ENCODE assay signal across 10 mouse cellular contexts in genomic region chr4:120360011-120360521, GRCm38 (mm10). TPM values are rescaled to one million over a fixed set of nuclear protein-coding genes. Genes with fewer than 3 reads are reported as not detected.
DNase-seq lines count a peak whose midpoint lies in the region; ATAC-seq lines count a peak whose summit lies in the region.
"Had no signal": no experiment of that assay in that cellular context is flagged by ENCODE, and none has a peak within 500 bp of the region (broad histone marks: within the 10 kb centered on the region; RNA-seq: fewer than 3 reads in every experiment).

No protein-coding gene starts in this region.

- H3K36me3 ChIP-seq in forebrain, embryonic 12.5 days (replicated peaks) = no peaks in the 10 kb centered on the region
- H3K36me3 ChIP-seq in hindbrain, embryonic 14.5 days (replicated peaks; ENCODE audit: control insufficient read depth, insufficient read depth) = no peaks in the 10 kb centered on the region
- H3K36me3 ChIP-seq in intestine, embryonic 16.5 days (ENCODE audit: control insufficient read depth, insufficient read depth, low read length) = no peaks in the 10 kb centered on the region
- H3K36me3 ChIP-seq: intestine, embryonic 15.5 days; limb, embryonic 12.5 days had no signal

- H3K4me2 ChIP-seq in forebrain, embryonic 12.5 days = no peak overlapping the region; the same call in 1 of the 2 replicates
- no peak overlapping the region for H3K4me2 ChIP-seq in hindbrain, embryonic 14.5 days (replicated peaks)
- H3K4me2 ChIP-seq in intestine, embryonic 16.5 days (ENCODE audit: low read depth, low read length) = no peak overlapping the region
- H3K4me2 ChIP-seq: intestine, embryonic 15.5 days; limb, embryonic 12.5 days; lung, embryonic 14.5 days had no signal

- intact Hi-C loops in left cerebral cortex, postnatal 25 days (cut with DNase I) = no loop called here

- H3K9ac ChIP-seq in forebrain, embryonic 12.5 days = peak overlapping the region; percentile 29; the same call in 1 of the 2 replicates
- peak overlapping the region; percentile 42; the same call in 1 of the 2 replicates for H3K9ac ChIP-seq in hindbrain, embryonic 14.5 days
- H3K9ac ChIP-seq in intestine, embryonic 16.5 days (ENCODE audit: low read depth, low read length) = no peak overlapping the region
- H3K9ac ChIP-seq: intestine, embryonic 15.5 days; limb, embryonic 12.5 days; lung, embryonic 14.5 days had no signal

- H3K4me3 ChIP-seq in forebrain, embryonic 12.5 days (replicated peaks) = no peak overlapping the region
- no peak overlapping the region for H3K4me3 ChIP-seq in hindbrain, embryonic 14.5 days (replicated peaks; ENCODE audit: low read length)
- no peak overlapping the region for H3K4me3 ChIP-seq in intestine, embryonic 16.5 days (ENCODE audit: low read length)
- H3K4me3 ChIP-seq: intestine, embryonic 15.5 days; limb, embryonic 12.5 days had no signal

- no peak for DNase-seq in hindbrain, embryonic 14.5 days (ENCODE audit: low spot score)
- peak; percentile 24 to 44 for DNase-seq in kidney, postnatal 36 days
- peak; percentile 52 for DNase-seq in retina, embryonic 14.5 days (ENCODE audit: low spot score)
- no peak for DNase-seq in urinary bladder, postnatal 10 days (ENCODE audit: low spot score)
- DNase-seq in left cerebral cortex, postnatal 25 days (ENCODE audit: low spot score in 2 of 2) = no peak
- DNase-seq: lung, embryonic 14.5 days had no signal

- peak overlapping the region; percentile 61; the same call in 1 of the 2 replicates for H3K27ac ChIP-seq in forebrain, embryonic 12.5 days
- peak overlapping the region; percentile 76 for H3K27ac ChIP-seq in hindbrain, embryonic 14.5 days
- no peak overlapping the region for H3K27ac ChIP-seq in intestine, embryonic 16.5 days (ENCODE audit: low read length)
- H3K27ac ChIP-seq: intestine, embryonic 15.5 days; limb, embryonic 12.5 days had no signal

- 0 out of 2 replicates have a peak, but pooled peaks cover 8% of the 10 kb centered on the region for H3K27me3 ChIP-seq in forebrain, embryonic 12.5 days
- no peaks in the 10 kb centered on the region for H3K27me3 ChIP-seq in hindbrain, embryonic 14.5 days (ENCODE audit: control insufficient read depth, insufficient read depth, low read length)
- H3K27me3 ChIP-seq in intestine, embryonic 16.5 days (replicated peaks; ENCODE audit: control insufficient read depth, insufficient read depth, low read length) = no peaks in the 10 kb centered on the region

- WGBS in forebrain, embryonic 12.5 days = 3% methylated on average over 8 of the region's 8 CpGs
- WGBS in hindbrain, embryonic 14.5 days = 5% methylated on average over 8 of the region's 8 CpGs
- WGBS in intestine, embryonic 16.5 days = 12% methylated on average over 8 of the region's 8 CpGs

- peaks cover 23% of the 10 kb centered on the region for H3K4me1 ChIP-seq in forebrain, embryonic 12.5 days
- H3K4me1 ChIP-seq in hindbrain, embryonic 14.5 days (replicated peaks; ENCODE audit: control insufficient read depth, insufficient read depth, low read length) = peaks cover 24% of the 10 kb centered on the region
- no peaks in the 10 kb centered on the region for H3K4me1 ChIP-seq in intestine, embryonic 16.5 days (ENCODE audit: control insufficient read depth, insufficient read depth, low read length)
- H3K4me1 ChIP-seq: intestine, embryonic 15.5 days had no signal

- peak; percentile 63; the same call in 1 of the 2 replicates for ATAC-seq in forebrain, embryonic 12.5 days (ENCODE audit: low FRiP score)
- ATAC-seq in hindbrain, embryonic 14.5 days (ENCODE audit: low FRiP score) = peak; percentile 65
- ATAC-seq in intestine, embryonic 16.5 days = no peak
- ATAC-seq: intestine, embryonic 15.5 days had no signal

- H3K9me3 ChIP-seq in forebrain, embryonic 12.5 days = no peaks in the 10 kb centered on the region
- no peaks in the 10 kb centered on the region for H3K9me3 ChIP-seq in hindbrain, embryonic 14.5 days (ENCODE audit: control insufficient read depth, low read length)
- H3K9me3 ChIP-seq in intestine, embryonic 16.5 days (ENCODE audit: control insufficient read depth, low read length) = no peaks in the 10 kb centered on the region
- H3K9me3 ChIP-seq: intestine, embryonic 15.5 days; limb, embryonic 12.5 days had no signal

RNA-seq across cellular contexts. Expression of gene Scmh1, which starts 45.0 kb away (rescaled TPM):
- polyA plus RNA-seq in forebrain, embryonic 12.5 days (2016; fragmentation: Nextera tagmentation; extraction: Ambion mirVana) = 44.6 and 52.7 TPM in 2 replicates
- 73.3 and 76.8 TPM in 2 replicates for polyA plus RNA-seq in hindbrain, embryonic 14.5 days (2014; fragmentation: Nextera tagmentation; extraction: Ambion mirVana)
- 100 to 1,000 TPM; 102 to 113 TPM for total RNA-seq in left cerebral cortex, postnatal 25 days (2021)
- polyA plus RNA-seq in intestine, embryonic 16.5 days (2015; fragmentation: Nextera tagmentation; extraction: Ambion mirVana) = 22.6 and 24.0 TPM in 2 replicates

Comparison
In these comparisons a context has a peak if more than half of its experiments do, and no peak if none do; other contexts are left out.
1. DNase-seq: peak in kidney, postnatal 36 days (2 of 2) and retina, embryonic 14.5 days (single experiment); none in hindbrain, embryonic 14.5 days (single experiment), urinary bladder, postnatal 10 days (single experiment) and left cerebral cortex, postnatal 25 days (0 of 2).